Mouse (Mus musculus) erythroblast, embryonic 14.5 days (primary cell): ENCODE measurements around the gene Cux2.

Experiments
- GATA1 ChIP-seq: IDR thresholded peaks from 2 replicates; pipeline ENCODE4 v1.6.1; 2012; ENCODE audit warnings: low read length, inconsistent platforms, mixed read lengths
- TAL1 ChIP-seq: IDR thresholded peaks from 3 replicates; pipeline ENCODE4 v1.6.1; 2012; ENCODE audit warnings: low read length, inconsistent platforms, mixed read lengths

DNA sequence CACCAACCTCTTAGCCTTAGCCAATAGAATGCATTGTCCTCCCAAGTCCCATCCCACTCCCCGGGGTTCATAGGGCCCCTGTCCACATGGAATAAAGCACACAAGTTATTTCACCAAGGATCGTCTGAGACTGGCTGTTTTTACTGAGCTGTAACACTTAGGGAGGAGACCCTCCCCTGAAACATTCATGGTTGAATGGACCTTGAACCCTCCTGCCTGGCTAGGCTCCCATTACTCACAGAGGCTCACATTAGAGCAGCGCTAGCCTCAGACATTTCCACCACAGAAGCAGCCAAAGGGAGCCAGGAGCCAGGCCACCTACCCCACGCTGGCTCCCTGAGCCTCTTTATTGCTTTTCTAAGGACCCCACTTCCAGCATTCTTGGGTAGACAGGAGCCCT, 27.3 kb upstream of the Cux2 start:
- TF ChIP-seq GATA1: no peak
- no peak for TF ChIP-seq TAL1
